Mouse (Mus musculus) T-cell, adult 66 days (primary cell): ENCODE measurements around the gene 5430403G16Rik. TPM values are rescaled to one million over a fixed set of nuclear protein-coding genes. Genes with fewer than 3 reads are reported as not detected.

Experiments used
- total RNA-seq, 2 experiments: library from RNA; stranded (reverse); gene quantifications; 3 replicates in 1 of 2; 4 replicates in 1 of 2; pipeline ENCODE4 v1.2.4; 2023

5430403G16Rik gene
- 1 to 10 TPM; 3.7 to 4.9 TPM for total RNA-seq

DNA sequence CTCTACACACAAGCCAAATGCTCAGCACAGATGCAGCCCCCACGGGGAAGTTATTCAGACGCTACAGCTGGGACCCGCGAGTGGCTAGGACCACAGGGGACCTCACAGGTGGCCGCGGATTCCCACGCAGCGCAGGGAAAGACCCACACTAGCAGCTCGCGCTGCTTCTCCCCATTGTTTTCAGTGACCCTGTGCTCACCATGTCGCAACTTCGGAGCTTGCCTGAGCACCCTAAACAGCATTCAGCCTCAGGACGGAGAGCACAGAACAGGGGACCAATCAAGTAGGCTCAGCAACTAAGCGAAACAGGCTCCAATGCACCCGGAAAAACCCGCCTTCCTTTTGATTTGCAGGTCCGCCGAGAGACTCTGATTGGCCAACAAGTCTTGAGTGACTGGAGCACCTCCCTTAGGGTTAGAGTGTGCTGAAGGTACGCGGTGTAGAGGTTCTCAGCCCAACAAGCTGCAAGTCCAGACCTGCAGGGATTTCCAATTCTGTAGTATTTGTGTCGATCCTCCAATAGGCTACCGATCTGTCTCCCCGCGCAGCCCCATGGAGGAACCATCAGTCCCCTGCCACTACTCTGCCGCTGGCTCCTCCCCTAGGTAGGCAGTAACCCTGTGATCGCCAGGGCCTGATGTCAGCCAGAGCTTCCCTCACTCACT, at the start of gene 5430403G16Rik:
TSS of gene 5430403G16Rik (minus strand) at position 505 of the 665 bp plus-strand sequence.

Other genes starting within 250 kb of the 5430403G16Rik start
- gene Crlf2, start 132.0 kb downstream of the 5430403G16Rik start, total RNA-seq: 10 to 100 TPM; 31.7 to 37.9 TPM
- 10 to 100 TPM; 10.3 to 11.0 TPM for gene 4930522L14Rik, start 60.8 kb upstream of the 5430403G16Rik start, total RNA-seq
- 10 to 100 TPM; 26.1 to 31.2 TPM for gene Gm15446, start 232.4 kb upstream of the 5430403G16Rik start, total RNA-seq